Mouse (Mus musculus) kidney, adult 11 months (tissue): ENCODE measurements at regions not wholly inside any gene's neighbourhood (a gene's known extent, or its start where the extent isn't known, plus 50 kb on each side); places are given as distances from the start of the nearest gene placed in this dataset.

Source experiments
- DNase-seq: peaks from one replicate; pipeline ENCODE4 v3.0.0; 2022

- peak; percentile 12 for DNase-seq
Observed at GRCm38 (mm10) chr7:69398299-69398698, 649.3 kb upstream of the Arrdc4 start.

GRCm38 (mm10) chr7:69396868-69397267 lies 647.8 kb upstream of the Arrdc4 start:
- DNase-seq, result no peak
